ENCODE assay signal across 8 mouse cellular contexts in the genomic region with DNA sequence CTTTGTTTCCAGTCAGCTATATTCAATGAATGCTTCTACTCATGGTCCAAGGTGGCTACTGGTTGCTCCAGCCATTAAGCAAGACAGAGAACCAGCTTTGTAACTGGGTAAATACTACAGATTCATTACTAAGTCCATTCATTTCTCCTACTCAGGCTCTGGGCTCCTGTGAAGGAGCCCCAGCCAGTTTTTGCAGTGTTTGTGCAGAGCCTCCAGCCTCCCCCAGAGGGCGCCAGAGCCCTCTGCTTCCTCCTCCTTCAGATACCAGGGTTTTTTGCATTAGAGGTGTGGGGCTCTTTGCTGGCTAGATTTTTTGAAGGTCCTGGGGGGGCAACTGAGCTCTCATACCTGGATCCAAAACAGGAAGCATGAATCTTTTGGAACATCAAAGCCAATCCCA. TPM values are rescaled to one million over a fixed set of nuclear protein-coding genes. Genes with fewer than 3 reads are reported as not detected.
DNase-seq lines count a peak whose midpoint lies in the region; ATAC-seq lines count a peak whose summit lies in the region.

No protein-coding gene starts in this region.

- peak; percentile 64; the same call in 1 of the 2 replicates for ATAC-seq in cerebellum, adult (ENCODE audit: insufficient number of reproducible peaks, low FRiP score, low TSS enrichment)
- ATAC-seq in forebrain, embryonic 15.5 days (replicated peaks) = peak; percentile 57; the same call in 1 of the 2 replicates
- peak; percentile 57; the same call in 1 of the 2 replicates for ATAC-seq in hindbrain, embryonic 11.5 days (ENCODE audit: low FRiP score)

- peak; percentile 95 for DNase-seq in NIH3T3 (ENCODE audit: low read depth)
- DNase-seq in hindbrain, embryonic 11.5 days (ENCODE audit: low spot score) = peak; percentile 89
- peak; percentile 76 to 86 for DNase-seq in layer of hippocampus, postnatal 14 days (ENCODE audit: low spot score in 2 of 2)
- peak; percentile 78 to 85 for DNase-seq in lung, postnatal 4 days
- DNase-seq in right cerebral cortex, adult 2 months (ENCODE audit: low spot score in 2 of 2) = peak; percentile 84 to 87
- peak; percentile 66 for DNase-seq in urinary bladder, postnatal 25 days (ENCODE audit: low spot score)

- no peaks in the 10 kb centered on the region for H3K4me1 ChIP-seq in forebrain, embryonic 15.5 days
- no peaks in the 10 kb centered on the region for H3K4me1 ChIP-seq in hindbrain, embryonic 11.5 days (replicated peaks; ENCODE audit: control insufficient read depth, insufficient read depth, low read length)

- H3K9me3 ChIP-seq in forebrain, embryonic 15.5 days = no peaks in the 10 kb centered on the region
- H3K9me3 ChIP-seq in hindbrain, embryonic 11.5 days (ENCODE audit: control insufficient read depth, low read length) = no peaks in the 10 kb centered on the region

- H3K27ac ChIP-seq in forebrain, embryonic 15.5 days (replicated peaks) = no peak overlapping the region
- no peak overlapping the region for H3K27ac ChIP-seq in hindbrain, embryonic 11.5 days (ENCODE audit: low read depth, low read length)

- H3K36me3 ChIP-seq in forebrain, embryonic 15.5 days = no peaks in the 10 kb centered on the region
- no peaks in the 10 kb centered on the region for H3K36me3 ChIP-seq in hindbrain, embryonic 11.5 days (ENCODE audit: control insufficient read depth, insufficient read depth, low read length)

- H3K4me2 ChIP-seq in forebrain, embryonic 15.5 days (replicated peaks) = no peak overlapping the region
- no peak overlapping the region for H3K4me2 ChIP-seq in hindbrain, embryonic 11.5 days (replicated peaks; ENCODE audit: low read depth, low read length)

- WGBS in forebrain, embryonic 15.5 days = 0% methylated on average over 1 of the region's 1 CpGs
- 0% methylated on average over 1 of the region's 1 CpGs for WGBS in hindbrain, embryonic 11.5 days

- no peaks in the 10 kb centered on the region for H3K27me3 ChIP-seq in forebrain, embryonic 15.5 days
- H3K27me3 ChIP-seq in hindbrain, embryonic 11.5 days (ENCODE audit: control insufficient read depth, insufficient read depth, low read length) = no peaks in the 10 kb centered on the region

- H3K4me3 ChIP-seq in forebrain, embryonic 15.5 days = no peak overlapping the region
- H3K4me3 ChIP-seq in hindbrain, embryonic 11.5 days (ENCODE audit: low read depth, low read length) = no peak overlapping the region

- no peak overlapping the region for H3K9ac ChIP-seq in forebrain, embryonic 15.5 days (replicated peaks)
- no peak overlapping the region for H3K9ac ChIP-seq in hindbrain, embryonic 11.5 days (ENCODE audit: low read depth, low read length)

RNA-seq across cellular contexts. Expression of a gene that starts 8.3 kb away (rescaled TPM):
- 0.19 and 0.24 TPM in 2 replicates for polyA plus RNA-seq in forebrain, embryonic 15.5 days (2015; fragmentation: Nextera tagmentation; extraction: Ambion mirVana)
- polyA plus RNA-seq in hindbrain, embryonic 11.5 days (2014; fragmentation: Nextera tagmentation; extraction: Ambion mirVana) = 0.10 and 0.15 TPM in 2 replicates
- total RNA-seq in layer of hippocampus, postnatal 14 days (2021) = under 1 TPM; 0.55 to 0.57 TPM

RNA-seq across cellular contexts. Expression of a gene that starts 31.2 kb away (rescaled TPM):
- 0.60 and 0.70 TPM in 2 replicates for polyA plus RNA-seq in forebrain, embryonic 15.5 days (2015; fragmentation: Nextera tagmentation; extraction: Ambion mirVana)
- polyA plus RNA-seq in hindbrain, embryonic 11.5 days (2014; fragmentation: Nextera tagmentation; extraction: Ambion mirVana) = 0.54 and 0.66 TPM in 2 replicates
- under 1 TPM; 0.50 to 0.67 TPM for total RNA-seq in layer of hippocampus, postnatal 14 days (2021)

RNA-seq across cellular contexts. Expression of a gene that starts 32.3 kb away (rescaled TPM):
- 3.7 TPM in 2 replicates for polyA plus RNA-seq in forebrain, embryonic 15.5 days (2015; fragmentation: Nextera tagmentation; extraction: Ambion mirVana)
- 4.0 and 4.6 TPM in 2 replicates for polyA plus RNA-seq in hindbrain, embryonic 11.5 days (2014; fragmentation: Nextera tagmentation; extraction: Ambion mirVana)
- 10 to 100 TPM in 1 of 2 experiments, 1 to 10 TPM in 1; 8.8 to 12.5 TPM for total RNA-seq in layer of hippocampus, postnatal 14 days (2021)

RNA-seq across cellular contexts. Expression of a gene that starts 38.5 kb away (rescaled TPM):
- polyA plus RNA-seq in forebrain, embryonic 15.5 days (2015; fragmentation: Nextera tagmentation; extraction: Ambion mirVana) = not detected in 2 replicates
- not detected in 2 replicates for polyA plus RNA-seq in hindbrain, embryonic 11.5 days (2014; fragmentation: Nextera tagmentation; extraction: Ambion mirVana)
- not detected for total RNA-seq in layer of hippocampus, postnatal 14 days (2021)

RNA-seq across cellular contexts. Expression of a gene that starts 51.9 kb away (rescaled TPM):
- polyA plus RNA-seq in forebrain, embryonic 15.5 days (2015; fragmentation: Nextera tagmentation; extraction: Ambion mirVana) = 30.0 and 30.9 TPM in 2 replicates
- 5.6 and 6.1 TPM in 2 replicates for polyA plus RNA-seq in hindbrain, embryonic 11.5 days (2014; fragmentation: Nextera tagmentation; extraction: Ambion mirVana)
- total RNA-seq in layer of hippocampus, postnatal 14 days (2021) = 10 to 100 TPM; 52.8 to 56.6 TPM
